ENCODE assay signal across 10 mouse cellular contexts in genomic region chr12:30884622-30885230, GRCm38 (mm10). TPM values are rescaled to one million over a fixed set of nuclear protein-coding genes. Genes with fewer than 3 reads are reported as not detected.
DNase-seq lines count a peak whose midpoint lies in the region; ATAC-seq and TF ChIP-seq lines count a peak whose summit lies in the region.
"Had no signal": no experiment of that assay in that cellular context is flagged by ENCODE, and none has a peak within 500 bp of the region (broad histone marks: within the 10 kb centered on the region; RNA-seq: fewer than 3 reads in every experiment).

No protein-coding gene starts in this region.

- peak overlapping the region; percentile 81 for H3K4me3 ChIP-seq in E14TG2a.4 (replicated peaks; ENCODE audit: low read length)
- peak overlapping the region; percentile 47 for H3K4me3 ChIP-seq in forebrain, postnatal 0 days (ENCODE audit: low read depth, low read length)

- WGBS in forebrain, postnatal 0 days: 8% methylated on average over 39 of the region's 39 CpGs

- peak overlapping the region; percentile 47 for H3K9ac ChIP-seq in forebrain, postnatal 0 days

- peaks cover 52% of the 10 kb centered on the region for H3K27me3 ChIP-seq in E14TG2a.4 (ENCODE audit: insufficient read depth, low read length)
- peaks cover 21% of the 10 kb centered on the region for H3K27me3 ChIP-seq in forebrain, postnatal 0 days (ENCODE audit: insufficient read depth, low read length)

- H3K27ac ChIP-seq in forebrain, postnatal 0 days (ENCODE audit: low read depth, low read length): no peak overlapping the region
- H3K27ac ChIP-seq: macrophage had no signal

- 0 out of 2 replicates have a peak, but pooled peaks have one; percentile 13 for ATAC-seq in frontal cortex, adult (ENCODE audit: low TSS enrichment)
- ATAC-seq in forebrain, postnatal 0 days: peak; percentile 48
- ATAC-seq in megakaryocyte-erythroid progenitor cell, adult 5-6 weeks (replicated peaks; ENCODE audit: low FRiP score, low TSS enrichment, poor library complexity, severe bottlenecking): 0 out of 2 replicates have a peak, but pooled peaks have one; percentile 27
- ATAC-seq in activated CD4-positive, CD25-positive, alpha-beta regulatory T cell, adult 4 months: no peak

- H3K36me3 ChIP-seq in E14TG2a.4 (ENCODE audit: insufficient read depth, low read length): no peaks in the 10 kb centered on the region
- no peaks in the 10 kb centered on the region for H3K36me3 ChIP-seq in forebrain, postnatal 0 days (ENCODE audit: insufficient read depth)

- H3K4me2 ChIP-seq in forebrain, postnatal 0 days (ENCODE audit: low read depth): peak overlapping the region; percentile 98

- DNase-seq in frontal cortex, adult 2 months (ENCODE audit: extremely low spot score in 1 of 2, low spot score in 1 of 2): no peak
- DNase-seq in forebrain, postnatal 0 days: no peak
- DNase-seq in cerebellum, postnatal 36 days: no peak
- DNase-seq in thymus, postnatal 10 days (ENCODE audit: low spot score in 2 of 2): no peak
- DNase-seq: cerebellum, adult 11 months had no signal

- peaks cover 7% of the 10 kb centered on the region for H3K4me1 ChIP-seq in E14TG2a.4 (replicated peaks; ENCODE audit: low read depth, low read length)
- 0 out of 2 replicates have a peak, but pooled peaks cover 5% of the 10 kb centered on the region for H3K4me1 ChIP-seq in forebrain, postnatal 0 days (ENCODE audit: insufficient read depth)

- no peaks in the 10 kb centered on the region for H3K9me3 ChIP-seq in E14TG2a.4 (ENCODE audit: low read length)
- H3K9me3 ChIP-seq in forebrain, postnatal 0 days (ENCODE audit: low read length): no peaks in the 10 kb centered on the region

- TF ChIP-seq CTCF in E14TG2a.4 (conservative IDR thresholded peaks at IDR 0.05; ENCODE audit: low read length): no peak
- no peak for TF ChIP-seq CTCF in forebrain, postnatal 0 days (IDR thresholded peaks at IDR 0.05; ENCODE audit: low read depth)

RNA-seq across cellular contexts. Expression of gene Alkal2, which starts 0.6 kb away (rescaled TPM):
- 1.0 and 1.5 TPM in 2 replicates for polyA plus RNA-seq in frontal cortex, adult 2 months (2012; rRNA removed)
- total RNA-seq in forebrain, postnatal 0 days (2014; rRNA removed): 3.0 and 3.9 TPM in 2 replicates
- polyA plus RNA-seq in forebrain, postnatal 0 days (2015; fragmentation: Nextera tagmentation; extraction: Ambion mirVana): 1.4 and 2.1 TPM in 2 replicates
- not detected in 2 replicates for total RNA-seq in megakaryocyte-erythroid progenitor cell, adult 5-6 weeks (2014; fragmentation: Nextera tagmentation)
- not detected in 2 replicates for total RNA-seq in megakaryocyte-erythroid progenitor cell, adult 5-6 weeks (2017)
- polyA plus RNA-seq in activated CD4-positive, CD25-positive, alpha-beta regulatory T cell, adult 4 months (2017; shearing (Covaris generic)): not detected
- polyA plus RNA-seq: macrophage had no signal

RNA-seq across cellular contexts. Expression of gene Acp1, which starts 26.7 kb away (rescaled TPM):
- polyA plus RNA-seq in frontal cortex, adult 2 months (2012; rRNA removed): 25.1 and 32.3 TPM in 2 replicates
- 49.6 and 61.9 TPM in 2 replicates for total RNA-seq in forebrain, postnatal 0 days (2014; rRNA removed)
- 130 and 141 TPM in 2 replicates for polyA plus RNA-seq in forebrain, postnatal 0 days (2015; fragmentation: Nextera tagmentation; extraction: Ambion mirVana)
- 85.7 and 114 TPM in 2 replicates for total RNA-seq in megakaryocyte-erythroid progenitor cell, adult 5-6 weeks (2014; fragmentation: Nextera tagmentation)
- 124 and 143 TPM in 2 replicates for total RNA-seq in megakaryocyte-erythroid progenitor cell, adult 5-6 weeks (2017)
- polyA plus RNA-seq in activated CD4-positive, CD25-positive, alpha-beta regulatory T cell, adult 4 months (2017; shearing (Covaris generic)): 100 to 1,000 TPM in 1 of 2 experiments, 10 to 100 TPM in 1; 94.4 to 106 TPM

RNA-seq across cellular contexts. Expression of gene Sh3yl1, which starts 26.7 kb away (rescaled TPM):
- 8.3 and 9.9 TPM in 2 replicates for polyA plus RNA-seq in frontal cortex, adult 2 months (2012; rRNA removed)
- 25.1 and 25.5 TPM in 2 replicates for total RNA-seq in forebrain, postnatal 0 days (2014; rRNA removed)
- 48.8 and 54.3 TPM in 2 replicates for polyA plus RNA-seq in forebrain, postnatal 0 days (2015; fragmentation: Nextera tagmentation; extraction: Ambion mirVana)
- total RNA-seq in megakaryocyte-erythroid progenitor cell, adult 5-6 weeks (2014; fragmentation: Nextera tagmentation): 1.2 and 6.5 TPM in 2 replicates
- total RNA-seq in megakaryocyte-erythroid progenitor cell, adult 5-6 weeks (2017): 1.1 and 1.3 TPM in 2 replicates
- polyA plus RNA-seq in activated CD4-positive, CD25-positive, alpha-beta regulatory T cell, adult 4 months (2017; shearing (Covaris generic)): under 1 TPM; 0.37 to 0.88 TPM
